Mouse (Mus musculus) heart, adult 2 months (tissue): Measurements from ENCODE around the gene Gm38394.

Source experiments
- CTCF ChIP-seq: fragments of 200-600 bp; IDR thresholded peaks from 2 replicates; pipeline ENCODE4 v1.8.1; 2022; ENCODE audit warnings: antibody characterized with exemption, mild to moderate bottlenecking, moderate library complexity
- EP300 ChIP-seq: fragments of 200-500 bp; IDR thresholded peaks from 2 replicates; pipeline ENCODE4 v1.6.1; 2011; ENCODE audit warnings: low read depth, low read length, control low read depth; ENCODE audit not compliant: insufficient read depth

- no peak for TF ChIP-seq EP300
- TF ChIP-seq CTCF = no peak
Measured at GRCm38 (mm10) chr1:133692195-133692594, 31.1 kb upstream of the Gm38394 start.
